Mouse (Mus musculus): ENCODE results near the gene Bdh1.

DNA sequence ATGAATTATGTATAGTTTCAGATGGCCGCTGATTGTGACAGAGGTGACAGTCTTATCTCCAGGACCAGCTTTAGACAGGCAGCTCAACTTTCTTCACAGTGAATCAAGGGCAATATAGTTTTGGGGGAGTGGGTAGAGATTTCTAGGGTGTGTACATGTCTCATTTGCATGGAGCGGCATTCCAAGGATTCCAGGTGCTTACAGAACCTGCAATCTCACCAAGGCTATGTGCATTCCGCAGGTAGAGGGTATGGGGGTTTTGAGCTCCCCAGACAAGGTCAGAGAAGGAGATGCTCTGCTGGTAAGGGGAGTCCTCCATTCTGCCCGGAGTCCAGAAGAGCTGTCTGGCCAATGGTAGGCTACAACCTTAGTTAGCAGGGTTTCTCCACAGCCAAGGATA lies 11.1 kb upstream of the Bdh1 start:
- TF ChIP-seq CHD2 (IDR thresholded peaks at IDR 0.05; ENCODE audit: low read depth, low read length) (no peak), ZC3H11A (IDR thresholded peaks at IDR 0.05; ENCODE audit: borderline replicate concordance, low read depth, low read length) (no peak), MAFK (IDR thresholded peaks at IDR 0.05; ENCODE audit: insufficient read depth, low read depth, low read length) (no peak), ZNF384 (IDR thresholded peaks at IDR 0.05; ENCODE audit: low read depth, low read length) (no peak)
